Mouse (Mus musculus) right cerebral cortex, adult 2 months (tissue): ENCODE data around the gene Rhoc.

Experiments
- DNase-seq, 2 experiments: peaks; one replicate each; pipeline ENCODE4 v3.0.0; 2021 to 2022; ENCODE audit warnings: low spot score in 2 of 2

Rhoc gene

DNA sequence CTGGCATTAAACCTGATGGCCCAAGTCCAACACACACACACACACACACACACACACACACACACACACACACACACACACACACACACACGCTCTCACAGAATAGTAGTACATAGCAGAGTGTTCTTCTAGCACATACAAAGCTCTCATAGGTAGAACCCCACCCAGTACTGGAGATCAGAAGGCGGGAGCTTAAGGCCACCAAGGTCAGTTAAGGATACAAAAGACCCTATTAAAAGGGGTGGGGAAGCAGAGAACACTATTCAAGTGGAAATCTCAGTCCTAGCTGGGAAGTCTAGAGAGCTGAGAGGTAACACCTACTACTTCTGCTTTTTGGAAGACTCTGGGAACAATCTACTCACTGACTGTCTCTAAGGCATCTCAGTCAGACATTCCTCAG, 27.2 kb downstream of the Rhoc start:
- DNase-seq, result no peak

DNA sequence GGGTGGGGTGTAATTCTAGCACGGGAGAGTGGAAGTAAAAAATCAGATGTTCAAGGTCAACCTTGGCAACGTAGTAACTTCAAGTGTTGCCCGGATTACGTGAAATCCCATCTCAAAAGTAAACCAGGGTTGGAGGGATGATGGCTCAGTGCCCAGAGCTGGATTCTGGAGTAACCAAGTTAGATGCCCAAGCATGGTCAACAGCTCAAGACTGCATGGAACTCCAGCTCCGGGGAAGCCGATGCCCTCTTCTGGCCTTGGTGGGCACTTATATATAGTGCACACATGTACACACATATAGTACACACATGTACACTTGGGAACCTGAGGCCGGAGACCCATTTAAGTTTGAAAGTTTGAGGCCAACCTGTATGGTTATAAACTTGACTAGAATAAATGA, 28.0 kb downstream of the Rhoc start:
- DNase-seq, result no peak

DNA sequence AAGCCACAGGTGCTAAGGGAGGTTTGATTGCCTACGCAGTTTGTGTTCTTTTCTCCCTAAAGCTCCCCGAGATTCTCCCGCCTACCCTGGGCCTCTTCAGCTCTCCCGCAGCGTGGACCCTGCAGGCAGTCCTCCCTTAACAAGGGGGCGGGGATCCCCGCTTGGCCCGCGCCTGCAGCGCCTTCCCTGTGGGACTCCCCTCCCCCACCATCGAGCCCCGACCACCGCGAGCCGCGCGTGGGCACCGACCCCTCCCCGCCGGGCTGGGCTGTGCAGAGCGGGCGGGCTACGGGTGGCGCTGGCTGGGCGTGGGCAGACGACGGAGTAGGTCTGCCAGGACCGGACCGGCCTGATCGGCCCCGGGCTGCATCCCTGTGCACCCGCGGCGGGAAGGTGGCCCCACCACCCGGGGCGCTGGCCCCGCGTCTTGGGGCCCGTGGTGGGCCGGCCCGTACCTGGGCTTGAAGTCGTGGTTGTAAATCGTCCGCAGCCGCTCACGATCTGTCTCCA, 29.4 kb downstream of the Rhoc start:
- DNase-seq, result peak; percentile 38 to 47

DNA sequence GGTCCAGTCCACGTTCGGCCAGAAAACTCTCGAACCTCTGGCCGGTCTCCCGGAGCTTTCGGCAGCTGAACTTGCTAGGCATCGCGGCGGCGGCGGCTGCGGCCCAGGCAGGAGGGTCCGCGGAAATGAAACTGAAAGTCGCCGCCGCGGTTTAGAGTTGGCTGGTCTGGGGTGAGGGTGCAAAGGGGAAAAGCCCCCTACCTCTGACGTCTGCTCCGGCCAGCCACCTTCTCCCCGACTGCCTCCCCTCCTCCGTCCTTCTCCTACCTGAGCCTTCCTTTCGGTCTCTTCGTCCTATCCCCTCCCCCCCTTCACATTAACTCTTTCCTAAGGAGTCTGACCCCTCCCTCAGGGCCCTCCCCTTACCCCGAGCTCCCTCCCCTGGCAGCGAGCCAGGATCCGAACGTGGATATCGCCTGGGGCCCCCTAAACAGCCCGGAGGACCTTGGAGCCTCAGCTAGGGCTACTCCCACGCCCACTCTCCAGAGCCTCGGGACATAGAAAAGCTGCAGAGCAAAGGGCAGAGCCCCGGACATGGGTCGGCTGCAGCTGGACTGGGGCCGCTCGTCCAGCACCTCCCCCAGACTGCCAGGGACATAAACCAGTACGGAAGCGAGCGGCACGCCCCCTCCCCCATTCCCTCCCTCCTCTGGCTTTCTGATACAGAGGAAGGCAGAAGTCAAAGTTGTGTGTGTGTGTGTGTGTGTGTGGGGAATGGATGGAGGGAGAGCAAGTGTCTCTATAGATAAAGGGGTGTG, 30.0 kb downstream of the Rhoc start, which contains the start of gene Mov10:
Mov10 (minus strand) TSS at position 573 of the 758 bp plus-strand sequence.
- DNase-seq, result peak; percentile 33 to 41

DNA sequence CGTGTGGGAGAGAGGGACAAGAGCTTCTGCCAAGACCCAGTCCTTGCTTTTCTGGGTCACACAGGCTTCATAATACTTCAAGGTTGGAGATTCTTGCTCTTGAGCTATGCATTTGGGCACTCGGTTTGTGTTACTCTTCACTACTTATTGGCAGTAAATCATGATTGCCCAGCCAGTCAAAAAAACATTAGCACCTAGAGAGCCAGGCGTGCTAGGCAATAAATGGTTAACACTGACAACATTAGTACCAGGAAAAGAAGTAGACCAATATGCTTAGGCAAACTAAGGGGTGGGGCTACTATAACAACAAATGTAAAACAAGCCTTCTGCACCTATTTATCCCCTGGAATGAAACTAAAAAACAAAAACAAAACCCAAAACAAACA, 30.6 kb downstream of the Rhoc start:
- peak in 1 of 2 experiments; percentile 18 for DNase-seq

DNA sequence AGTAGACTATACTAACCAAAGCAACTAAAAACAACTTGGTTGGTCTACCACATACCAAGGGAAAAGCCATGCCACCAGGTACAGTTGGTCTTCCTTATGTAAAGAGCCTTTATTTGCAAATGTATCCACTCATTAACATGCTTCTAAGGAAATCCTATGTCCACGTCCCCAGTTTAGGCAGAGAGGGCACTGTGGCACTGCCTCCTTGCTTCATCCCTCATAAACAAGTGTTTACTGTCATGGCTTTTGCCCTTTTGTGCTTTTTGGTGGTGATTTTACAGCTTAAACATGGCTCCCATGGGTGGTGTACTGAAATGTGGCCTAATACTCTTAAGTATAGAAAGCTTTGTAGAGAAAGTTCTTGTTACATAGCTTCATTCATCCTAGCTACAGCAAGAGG, 32.3 kb downstream of the Rhoc start:
- DNase-seq, result no peak

DNA sequence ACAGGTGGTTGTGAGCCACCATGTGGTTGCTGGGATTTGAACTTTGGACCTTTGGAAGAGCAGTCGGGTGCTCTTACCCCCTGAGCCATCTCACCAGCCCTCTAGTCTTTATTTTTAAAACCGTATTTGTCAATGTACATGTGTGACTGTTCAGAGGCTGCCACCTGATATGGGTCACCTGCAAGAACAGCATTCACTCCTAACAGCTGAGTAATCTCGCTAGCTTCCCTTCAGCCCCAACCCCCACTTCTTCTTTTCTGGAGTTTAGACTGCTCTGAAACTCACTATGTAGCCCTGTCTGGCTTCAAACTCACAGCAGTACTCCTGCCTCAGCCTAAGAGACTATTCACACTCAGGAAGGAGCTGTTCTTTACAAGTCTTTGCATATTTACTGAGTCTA, 34.2 kb downstream of the Rhoc start:
- no peak for DNase-seq

DNA sequence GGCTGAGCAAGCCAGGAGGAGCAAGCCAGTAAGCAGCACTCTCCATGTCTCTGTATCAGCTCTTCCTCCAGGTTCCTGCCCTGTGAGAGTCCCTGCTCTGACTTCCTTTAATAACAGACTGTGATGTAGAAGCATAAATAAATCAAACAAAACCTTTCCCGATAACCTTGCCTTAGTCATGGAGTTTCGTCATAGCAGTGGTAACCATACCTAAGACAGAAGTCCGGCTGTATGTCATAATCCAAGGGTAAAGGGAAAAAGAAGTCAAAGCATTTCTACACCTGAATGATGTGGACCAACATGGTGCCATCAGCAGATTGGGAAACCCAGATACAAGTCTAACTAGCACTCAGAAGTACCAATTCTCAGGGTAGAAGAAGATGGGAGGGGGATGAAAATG, 47.6 kb downstream of the Rhoc start:
- no peak for DNase-seq

DNA sequence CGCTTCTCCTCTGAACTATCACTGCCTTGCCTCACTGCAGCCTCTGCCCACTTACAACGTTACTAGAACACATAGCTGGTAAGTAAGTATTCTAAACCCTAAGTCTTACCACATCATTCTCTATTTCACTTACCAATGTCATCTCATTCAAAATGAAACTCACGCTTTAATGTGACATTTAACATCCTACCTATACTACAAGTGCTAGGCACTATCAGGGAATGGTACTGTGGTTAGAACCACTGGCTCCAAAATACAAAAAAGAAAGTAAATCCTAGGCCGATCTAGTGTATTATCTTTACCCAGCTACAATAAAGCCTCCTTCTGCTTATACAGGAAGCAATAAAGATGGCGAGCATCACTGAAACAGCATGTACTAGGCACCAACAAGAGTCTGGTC, 52.9 kb downstream of the Rhoc start:
- DNase-seq, result no peak
